Mouse (Mus musculus) cerebellum, adult 2 months (tissue): ENCODE measurements around the gene Aunip. TPM values are rescaled to one million over a fixed set of nuclear protein-coding genes. Genes with fewer than 3 reads are reported as not detected.

ENCODE experiments used
- DNase-seq, 2 experiments: peaks; one replicate each; pipeline ENCODE4 v3.0.0; 2021
- H3K27ac ChIP-seq: fragments of 200-500 bp; 2 replicates; pipeline ENCODE4 v1.5.1; 2012; ENCODE audit warnings: low read length, control low read depth, inconsistent platforms; ENCODE audit not compliant: insufficient read depth
- H3K27me3 ChIP-seq: fragments of 200-500 bp; 2 replicates; pipeline ENCODE4 v1.6.1; 2012; ENCODE audit warnings: inconsistent platforms, mild to moderate bottlenecking, low read length, moderate library complexity; ENCODE audit not compliant: control insufficient read depth, insufficient read depth
- H3K4me1 ChIP-seq: fragments of 200-500 bp; 2 replicates; pipeline ENCODE4 v1.6.1; 2011; ENCODE audit warnings: low read length; ENCODE audit not compliant: control insufficient read depth, insufficient read depth
- H3K4me3 ChIP-seq: fragments of 200-500 bp; replicated peaks from 2 replicates; pipeline ENCODE3; 2011; ENCODE audit warnings: mild to moderate bottlenecking, low read depth, low read length, control low read depth; ENCODE audit not compliant: insufficient read depth
- CTCF ChIP-seq: fragments of 200-500 bp; IDR thresholded peaks from 2 replicates; pipeline ENCODE4 v1.5.1; 2011; ENCODE audit warnings: low read depth, mild to moderate bottlenecking, control low read depth, low read length, moderate library complexity, borderline replicate concordance; ENCODE audit not compliant: insufficient read depth
- POLR2A ChIP-seq: fragments of 200-500 bp; IDR thresholded peaks from 2 replicates; pipeline ENCODE4 v1.6.1; 2011; ENCODE audit warnings: low read length, control low read depth, borderline replicate concordance; ENCODE audit not compliant: insufficient read depth
- WGBS: fragments of 180-500 bp; shearing (Covaris S2); methylation state at CpG from one replicate; pipeline ENCODE4 v1.1.7; 2018; 5-methylcytosine and 5-hydroxymethylcytosine counted together
- polyA plus RNA-seq: library from polyadenylated mRNA; depleted of rRNA; stranded (reverse); fragments of >200 nt; gene quantifications from 2 replicates; pipeline ENCODE4 v1.2.3, GENCODE M21; 2012

The Aunip gene
- polyA plus RNA-seq, 1 experiment, result 0.65 TPM

DNA sequence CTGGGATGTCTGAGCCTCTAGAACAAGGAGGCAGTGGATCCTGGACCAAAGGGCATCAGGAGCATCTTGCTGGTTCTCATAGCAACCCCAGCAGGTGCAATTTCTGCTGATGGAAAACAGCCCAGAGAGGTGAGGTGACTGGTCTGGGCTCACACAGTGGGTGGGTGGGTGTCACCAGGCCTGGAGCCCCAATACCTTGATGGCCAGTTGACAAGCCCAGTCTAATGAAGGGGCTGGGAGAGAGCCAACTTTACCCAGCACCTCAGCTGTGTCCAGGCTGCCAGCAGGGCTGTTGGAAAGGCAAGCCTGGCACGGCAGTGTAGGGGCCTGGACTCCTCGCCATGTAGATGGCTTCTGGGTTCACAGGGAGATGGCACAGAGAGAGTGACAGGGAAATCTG is 51.2 kb downstream of the Aunip start:
- peak overlapping the region; percentile 20; the same call in 1 of the 2 replicates for H3K27ac ChIP-seq
- TF ChIP-seq CTCF, result no peak
- no peak for TF ChIP-seq POLR2A
- DNase-seq, result peak; percentile 61 to 71
- peaks cover 29% of the 10 kb centered on the region for H3K4me1 ChIP-seq
- no peaks in the 10 kb centered on the region for H3K27me3 ChIP-seq
- H3K4me3 ChIP-seq, result no peak overlapping the region
- 15% methylated on average over 2 of the region's 2 CpGs for WGBS

DNA sequence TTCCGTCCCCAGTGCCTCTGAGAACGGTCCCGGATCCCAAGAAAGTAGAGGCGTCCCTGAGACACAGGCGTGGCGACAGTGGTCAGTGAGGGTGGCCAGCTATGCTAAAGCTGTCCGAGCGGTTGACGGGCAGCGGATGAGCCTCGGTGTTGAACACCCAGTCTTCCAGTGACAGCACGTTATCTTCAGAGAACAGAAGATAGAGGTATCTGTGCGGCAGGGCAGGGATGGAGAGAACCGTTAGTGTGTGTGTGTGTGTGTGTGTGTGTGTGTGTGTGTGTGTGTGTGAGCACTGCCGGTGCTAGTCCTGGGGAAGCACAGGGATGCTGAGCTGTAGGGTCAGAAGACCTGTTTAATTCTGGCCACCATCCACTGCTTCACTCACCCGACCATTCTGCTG is 52.8 kb downstream of the Aunip start:
- peaks cover 43% of the 10 kb centered on the region for H3K4me1 ChIP-seq
- DNase-seq, result no peak
- 71% methylated on average over 16 of the region's 16 CpGs for WGBS
- no peaks in the 10 kb centered on the region for H3K27me3 ChIP-seq
- H3K27ac ChIP-seq, result peak overlapping the region; percentile 2; the same call in 1 of the 2 replicates
- TF ChIP-seq CTCF, result no peak
- no peak for TF ChIP-seq POLR2A
- H3K4me3 ChIP-seq, result no peak overlapping the region

- TF ChIP-seq POLR2A (no peak), CTCF (no peak)
- 33% methylated on average over 6 of the region's 6 CpGs for WGBS
- no peak for DNase-seq
- no peak overlapping the region for H3K4me3 ChIP-seq
- no peaks in the 10 kb centered on the region for H3K27me3 ChIP-seq
- H3K4me1 ChIP-seq, result peaks cover 47% of the 10 kb centered on the region
- peak overlapping the region; percentile 2; the same call in 1 of the 2 replicates for H3K27ac ChIP-seq
These were observed 53.3 kb downstream of the Aunip start for GRCm38 (mm10) chr4:134564093-134564492.

- DNase-seq, result peak; percentile 62 to 66
- peak overlapping the region; percentile 4; the same call in 1 of the 2 replicates for H3K27ac ChIP-seq
These were observed 56.8 kb downstream of the Aunip start for GRCm38 (mm10) chr4:134567377-134568226.

GRCm38 (mm10) chr4:134569205-134569604 is 58.4 kb downstream of the Aunip start:
- DNase-seq, result no peak
- TF ChIP-seq CTCF (peak; percentile 53), POLR2A (no peak)
- Histone ChIP-seq H3K27ac (no peak overlapping the region), H3K27me3 (no peaks in the 10 kb centered on the region), H3K4me1 (peaks cover 42% of the 10 kb centered on the region), H3K4me3 (no peak overlapping the region)
- WGBS, result 72% methylated on average over 6 of the region's 6 CpGs

More at GRCm38 (mm10) chr4:134567377-134568226, 56.8 kb downstream of the Aunip start:
- Histone ChIP-seq H3K4me1 (peaks cover 54% of the 10 kb centered on the region), H3K27me3 (no peaks in the 10 kb centered on the region), H3K4me3 (no peak overlapping the region)
- WGBS, result 25% methylated on average over 19 of the region's 19 CpGs
- TF ChIP-seq CTCF, result no peak
- TF ChIP-seq POLR2A, result no peak

DNA sequence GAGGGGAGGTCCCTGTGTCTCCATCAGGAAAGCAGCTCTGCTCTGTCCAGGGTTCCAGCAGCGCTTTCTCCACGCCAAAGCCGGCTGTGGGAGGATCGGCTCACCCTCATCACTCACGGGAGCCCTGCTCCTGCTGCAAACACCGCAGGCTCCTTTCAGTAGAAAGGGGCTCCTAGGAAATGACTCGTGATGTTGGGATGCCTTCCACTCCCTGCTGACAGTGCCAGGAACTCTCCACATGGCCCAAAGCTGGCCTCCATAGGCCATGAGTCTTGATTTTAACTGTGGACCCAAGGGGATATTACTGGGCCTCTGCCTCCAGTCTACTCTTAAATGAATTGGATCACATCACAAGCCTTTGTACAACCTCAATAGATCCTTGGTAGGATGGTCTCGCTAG is 59.0 kb downstream of the Aunip start:
- H3K27ac ChIP-seq, result no peak overlapping the region; the same call in 1 of the 2 replicates
- TF ChIP-seq CTCF (no peak), POLR2A (no peak)
- peaks cover 36% of the 10 kb centered on the region for H3K4me1 ChIP-seq
- no peak overlapping the region for H3K4me3 ChIP-seq
- 78% methylated on average over 8 of the region's 8 CpGs for WGBS
- no peaks in the 10 kb centered on the region for H3K27me3 ChIP-seq
- no peak for DNase-seq

DNA sequence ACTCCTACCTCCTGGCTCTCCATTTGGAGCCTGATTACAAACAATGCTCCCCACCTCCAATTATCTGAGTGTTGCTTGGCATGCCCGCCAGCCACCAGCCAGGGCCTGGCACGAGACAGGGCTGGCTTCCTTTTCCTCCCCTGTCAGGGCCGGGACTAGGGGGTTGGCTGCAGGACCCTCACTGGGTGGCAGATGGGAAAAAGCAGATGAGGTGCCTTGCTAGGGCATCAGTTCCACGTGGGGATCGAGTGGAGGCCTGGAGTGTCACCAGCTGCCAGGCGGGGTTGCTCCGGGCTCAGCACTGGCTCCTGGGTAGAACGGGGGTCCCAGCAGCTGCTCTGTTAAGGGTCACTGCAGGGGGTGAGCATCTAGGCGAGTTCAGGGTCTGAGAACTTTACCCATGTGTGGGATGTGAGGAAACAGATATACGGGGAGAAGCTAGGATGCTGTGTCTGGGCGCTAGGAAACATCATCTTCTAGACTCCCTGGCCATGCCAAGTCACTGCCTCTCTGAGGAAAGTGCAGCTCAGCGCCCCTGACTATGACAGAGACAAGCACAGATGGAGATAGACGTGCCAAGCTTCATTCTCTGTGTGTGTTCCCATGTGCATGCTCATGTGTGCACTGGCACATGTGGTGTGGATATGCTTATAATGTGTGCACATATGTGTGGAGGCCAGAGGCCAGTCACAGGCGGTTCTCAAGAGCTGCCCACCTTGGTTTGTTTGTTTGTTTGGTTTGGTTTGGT is 60.1 kb downstream of the Aunip start:
- TF ChIP-seq CTCF, result no peak
- TF ChIP-seq POLR2A, result no peak
- Histone ChIP-seq H3K4me1 (peaks cover 41% of the 10 kb centered on the region), H3K27ac (peak overlapping the region; percentile 29), H3K4me3 (no peak overlapping the region), H3K27me3 (no peaks in the 10 kb centered on the region)
- WGBS, result 24% methylated on average over 14 of the region's 14 CpGs
- DNase-seq, result no peak
